Mouse (Mus musculus) Patski (cell line): ENCODE data around the gene Rad54l. TPM values are rescaled to one million over a fixed set of nuclear protein-coding genes. Genes with fewer than 3 reads are reported as not detected.
A peak's percentile ranks its signal among the peaks of the same experiment; 100 is the strongest.

Experiments
- ATAC-seq: fragments of 100-300 bp; one replicate; pipeline ENCODE4 v1.8.0; 2021
- CTCF ChIA-PET: fragments of 350-600 bp; sonication (Branson Sonifier 250); formaldehyde crosslinking; loops from one replicate; lab custom pipeline; 2022; ENCODE audit warnings: inconsistent platforms; lab: Charles Lee
- POLR2A ChIA-PET: fragments of 350-600 bp; sonication (Branson Sonifier 250); formaldehyde crosslinking; loops from one replicate; lab custom pipeline; 2022; ENCODE audit warnings: antibody characterized with exemption, inconsistent platforms; lab: Charles Lee
- DNase-seq: peaks from one replicate; pipeline ENCODE4 v3.0.0-alpha.2; 2011; ENCODE audit warnings: low read depth, low spot score
- H3K27me3 ChIP-seq: fragments of 371-371 bp; one replicate; pipeline ENCODE4 v1.5.1; 2021
- CTCF ChIP-seq: fragments of 100-300 bp; IDR thresholded peaks from one replicate; pipeline ENCODE4 v1.5.1; 2021
- in situ Hi-C: fragments of 300-500 bp; cut with MboI; formaldehyde crosslinking; loops from 3 replicates; pipeline ENCODE4 v1.11.1; 2018; ENCODE audit warnings: low pct_unique_long_range_greater_than_20kb, mixed read lengths
- polyA plus RNA-seq: library from polyadenylated mRNA; unstranded; gene quantifications from one replicate; pipeline ENCODE4 v1.2.3, GENCODE M21; 2021

The Rad54l gene
- polyA plus RNA-seq, 1 experiment from 2014 or later, result 5.6 TPM

- H3K27me3 ChIP-seq, result no peaks in the 10 kb centered on the region
- in situ Hi-C loops, result no loop called here
- CTCF ChIA-PET, result no interaction called here
- POLR2A ChIA-PET, result interaction anchor here (1.8 kb wide), 1 partner anchor 10 kb away, joined by 5 read pairs; the partner anchor contains the start of gene Lurap1
- DNase-seq (no peak), ATAC-seq (no peak)
- no peak for TF ChIP-seq CTCF
These were observed 17.5 kb upstream of the Rad54l start for GRCm38 (mm10) chr4:116140801-116141574.

- POLR2A ChIA-PET, result no interaction called here
- DNase-seq, result no peak
- ATAC-seq, result no peak
- no peak for TF ChIP-seq CTCF
- H3K27me3 ChIP-seq, result no peaks in the 10 kb centered on the region
- CTCF ChIA-PET, result interaction anchor here (0.9 kb wide), 1 partner anchor 205 kb away, joined by 3 read pairs; no protein-coding TSS in a partner anchor
- in situ Hi-C loops, result no loop called here
These were observed 14.0 kb upstream of the Rad54l start for GRCm38 (mm10) chr4:116137421-116137996.

GRCm38 (mm10) chr4:116134990-116135389, 11.5 kb upstream of the Rad54l start:
- ChIA-PET CTCF (interaction anchor here (0.7 to 1.4 kb wide), 2 partner anchors 41 to 468 kb away, joined by 3 to 4 read pairs; no protein-coding TSS in a partner anchor), POLR2A (no interaction called here)
- in situ Hi-C loops, result no loop called here
- peak; percentile 75 for TF ChIP-seq CTCF
- ATAC-seq (no peak), DNase-seq (no peak)
- H3K27me3 ChIP-seq, result no peaks in the 10 kb centered on the region

GRCm38 (mm10) chr4:116133126-116133525, 9.6 kb upstream of the Rad54l start:
- ATAC-seq, result no peak
- in situ Hi-C loops, result no loop called here
- DNase-seq, result no peak
- TF ChIP-seq CTCF, result no peak
- CTCF ChIA-PET, result no interaction called here
- POLR2A ChIA-PET, result no interaction called here
- H3K27me3 ChIP-seq, result no peaks in the 10 kb centered on the region

GRCm38 (mm10) chr4:116127956-116128355, 4.5 kb upstream of the Rad54l start:
- no peaks in the 10 kb centered on the region for H3K27me3 ChIP-seq
- CTCF ChIA-PET, result no interaction called here
- no peak for ATAC-seq
- in situ Hi-C loops, result no loop called here
- no peak for TF ChIP-seq CTCF
- POLR2A ChIA-PET, result no interaction called here
- no peak for DNase-seq

- CTCF ChIA-PET, result no interaction called here
These were observed 2.4 kb upstream of the Rad54l start for GRCm38 (mm10) chr4:116125803-116126386.

GRCm38 (mm10) chr4:116122762-116123161, 728 bp downstream of the Rad54l start:
- CTCF ChIA-PET, result no interaction called here
- POLR2A ChIA-PET, result no interaction called here
- ATAC-seq, result no peak
- DNase-seq, result no peak
- H3K27me3 ChIP-seq, result no peaks in the 10 kb centered on the region
- in situ Hi-C loops, result no loop called here
- no peak for TF ChIP-seq CTCF

More at GRCm38 (mm10) chr4:116125803-116126386, 2.4 kb upstream of the Rad54l start:
- in situ Hi-C loops, result no loop called here
- no peaks in the 10 kb centered on the region for H3K27me3 ChIP-seq
- ATAC-seq (no peak), DNase-seq (no peak)
- no peak for TF ChIP-seq CTCF
- POLR2A ChIA-PET, result no interaction called here

GRCm38 (mm10) chr4:116111486-116111885, 12.0 kb downstream of the Rad54l start:
- no peak for TF ChIP-seq CTCF
- ChIA-PET CTCF (no interaction called here), POLR2A (no interaction called here)
- in situ Hi-C loops, result no loop called here
- DNase-seq (no peak), ATAC-seq (no peak)
- no peaks in the 10 kb centered on the region for H3K27me3 ChIP-seq

GRCm38 (mm10) chr4:116110695-116111094, 12.8 kb downstream of the Rad54l start:
- TF ChIP-seq CTCF, result no peak
- ATAC-seq, result no peak
- POLR2A ChIA-PET, result no interaction called here
- in situ Hi-C loops, result no loop called here
- CTCF ChIA-PET, result no interaction called here
- no peak for DNase-seq
- no peaks in the 10 kb centered on the region for H3K27me3 ChIP-seq

GRCm38 (mm10) chr4:116105278-116105677, 18.2 kb downstream of the Rad54l start:
- DNase-seq (no peak), ATAC-seq (no peak)
- POLR2A ChIA-PET, result no interaction called here
- no peaks in the 10 kb centered on the region for H3K27me3 ChIP-seq
- in situ Hi-C loops, result no loop called here
- no peak for TF ChIP-seq CTCF
- CTCF ChIA-PET, result interaction anchor here (1.4 kb wide), 1 partner anchor 15 kb away, joined by 4 read pairs; no protein-coding TSS in a partner anchor

GRCm38 (mm10) chr4:116100959-116101358, 22.5 kb downstream of the Rad54l start:
- TF ChIP-seq CTCF, result no peak
- ATAC-seq (no peak), DNase-seq (no peak)
- ChIA-PET POLR2A (no interaction called here), CTCF (interaction anchor here (1.2 kb wide), 1 partner anchor 8 kb away, joined by 3 read pairs; no protein-coding TSS in a partner anchor)
- in situ Hi-C loops, result no loop called here
- no peaks in the 10 kb centered on the region for H3K27me3 ChIP-seq
